Mouse (Mus musculus) layer of hippocampus, postnatal 14 days (tissue): ENCODE data around the gene Dock3. TPM values are rescaled to one million over a fixed set of nuclear protein-coding genes. Genes with fewer than 3 reads are reported as not detected.

Experiments used
- DNase-seq, 2 experiments: peaks; one replicate each; pipeline ENCODE4 v3.0.0; 2021 to 2022; ENCODE audit warnings: low spot score in 2 of 2, mixed read lengths in 1 of 2
- long read RNA-seq, 2 experiments: library from polyadenylated mRNA; stranded (forward); transcript quantifications; one replicate each; pipeline ENCODE4 v2.0.0; 2021
- total RNA-seq, 2 experiments: library from RNA; stranded (reverse); gene quantifications; 2 replicates each; pipeline ENCODE4 v1.2.3; 2021

The Dock3 gene
- 10 to 100 TPM; 81.4 to 94.1 TPM for total RNA-seq
- long read RNA-seq, experiment 1, partial matches to known transcripts: 3 of 16 reads
- long read RNA-seq, experiment 1, other reads (novel, unspliced or antisense): 13 of 16 reads
- long read RNA-seq, experiment 2, full-length matches to known transcripts: 1 of 21 reads
- long read RNA-seq, experiment 2, partial matches to known transcripts: 7 of 21 reads
- long read RNA-seq, experiment 2, other reads (novel, unspliced or antisense): 13 of 21 reads

- peak; percentile 81 to 83 for DNase-seq
Measured at GRCm38 (mm10) chr9:107231539-107232139, at the start of gene Dock3. Gene Dock3 (minus strand): TSS chr9:107231909.

GRCm38 (mm10) chr9:107280322-107281027, 48.8 kb upstream of the Dock3 start:
- no peak for DNase-seq

GRCm38 (mm10) chr9:107279378-107280321, 47.9 kb upstream of the Dock3 start:
- no peak for DNase-seq

- peak in 1 of 2 experiments; percentile 56 for DNase-seq
Measured at GRCm38 (mm10) chr9:107278527-107279377, 47.0 kb upstream of the Dock3 start.

- no peak for DNase-seq
Measured at GRCm38 (mm10) chr9:107278126-107278525, 46.4 kb upstream of the Dock3 start.

GRCm38 (mm10) chr9:107277603-107278002, 45.9 kb upstream of the Dock3 start:
- DNase-seq: no peak

GRCm38 (mm10) chr9:107275710-107276109, 44.0 kb upstream of the Dock3 start:
- DNase-seq: no peak

- no peak for DNase-seq
Measured at GRCm38 (mm10) chr9:107274751-107275150, 43.0 kb upstream of the Dock3 start.

GRCm38 (mm10) chr9:107273184-107273583, 41.5 kb upstream of the Dock3 start:
- no peak for DNase-seq

GRCm38 (mm10) chr9:107272284-107272683, 40.6 kb upstream of the Dock3 start:
- no peak for DNase-seq

- no peak for DNase-seq
Measured at GRCm38 (mm10) chr9:107271177-107271938, 39.6 kb upstream of the Dock3 start.

- DNase-seq: no peak
Measured at GRCm38 (mm10) chr9:107269772-107270171, 38.1 kb upstream of the Dock3 start.

GRCm38 (mm10) chr9:107267721-107268402, 36.2 kb upstream of the Dock3 start:
- DNase-seq: no peak

- DNase-seq: no peak
Measured at GRCm38 (mm10) chr9:107267028-107267427, 35.3 kb upstream of the Dock3 start.

- no peak for DNase-seq
Measured at GRCm38 (mm10) chr9:107264731-107265130, 33.0 kb upstream of the Dock3 start.

GRCm38 (mm10) chr9:107263912-107264311, 32.2 kb upstream of the Dock3 start:
- no peak for DNase-seq

- no peak for DNase-seq
Measured at GRCm38 (mm10) chr9:107262375-107262774, 30.7 kb upstream of the Dock3 start.

GRCm38 (mm10) chr9:107261792-107262191, 30.1 kb upstream of the Dock3 start:
- no peak for DNase-seq

- no peak for DNase-seq
Measured at GRCm38 (mm10) chr9:107260836-107261235, 29.1 kb upstream of the Dock3 start.
